Mouse (Mus musculus) ES-E14 (cell line): Measurements from ENCODE around the gene Thap12.

Experiments
- HCFC1 ChIP-seq: IDR thresholded peaks from 2 replicates; pipeline ENCODE4 v1.6.1; 2012; ENCODE audit warnings: low read length, inconsistent platforms, borderline replicate concordance; ENCODE audit not compliant: insufficient read depth
- MAFK ChIP-seq: IDR thresholded peaks from 2 replicates; pipeline ENCODE4 v1.6.1; 2014; ENCODE audit warnings: mild to moderate bottlenecking, low read depth, low read length, inconsistent platforms; ENCODE audit not compliant: insufficient read depth

- no peak for TF ChIP-seq MAFK
- TF ChIP-seq HCFC1: no peak
Measured at GRCm38 (mm10) chr7:98704276-98704675, 1.4 kb downstream of the Thap12 start.
